In genomic region chr2:84113562-84113961, GRCm38 (mm10) we compare ENCODE assay signal across 30 mouse cellular contexts.
DNase-seq lines count a peak whose midpoint lies in the region; ATAC-seq lines count a peak whose summit lies in the region.
"Had no signal": no experiment of that assay in that cellular context is flagged by ENCODE, and none has a peak within 500 bp of the region (broad histone marks: within the 10 kb centered on the region; RNA-seq: fewer than 3 reads in every experiment).

No protein-coding gene starts in this region.

- no peaks in the 10 kb centered on the region for H3K4me1 ChIP-seq in liver, embryonic 12.5 days
- H3K4me1 ChIP-seq: heart, embryonic 13.5 days; intestine, embryonic 15.5 days; kidney, embryonic 15.5 days; limb, embryonic 12.5 days; midbrain, embryonic 12.5 days; neural tube, embryonic 13.5 days had no signal

- no peaks in the 10 kb centered on the region for H3K9me3 ChIP-seq in liver, embryonic 12.5 days (replicated peaks)
- H3K9me3 ChIP-seq: heart, embryonic 13.5 days; intestine, embryonic 15.5 days; kidney, embryonic 15.5 days; limb, embryonic 12.5 days; midbrain, embryonic 12.5 days; neural tube, embryonic 13.5 days had no signal

- peak; percentile 85 for ATAC-seq in megakaryocyte progenitor cell, adult 5-6 weeks (replicated peaks; ENCODE audit: poor library complexity)
- no peak for ATAC-seq in liver, embryonic 12.5 days
- ATAC-seq: forebrain, embryonic 16.5 days; hindbrain, embryonic 16.5 days; intestine, embryonic 15.5 days; Patski had no signal

- H3K4me3 ChIP-seq in liver, embryonic 12.5 days: no peak overlapping the region
- H3K4me3 ChIP-seq: erythroblast, embryonic 14.5 days; heart, embryonic 13.5 days; intestine, embryonic 15.5 days; kidney, embryonic 15.5 days; left cerebral cortex, adult 2 months; limb, embryonic 12.5 days; megakaryocyte, embryonic 14.5 days; midbrain, embryonic 12.5 days; myocyte; neural tube, embryonic 13.5 days had no signal

- no peak overlapping the region for H3K27ac ChIP-seq in liver, embryonic 12.5 days
- H3K27ac ChIP-seq: heart, embryonic 13.5 days; intestine, embryonic 15.5 days; kidney, embryonic 15.5 days; left cerebral cortex, adult 2 months; limb, embryonic 12.5 days; midbrain, embryonic 12.5 days; neural tube, embryonic 13.5 days; stomach, postnatal 0 days had no signal

- WGBS in liver, embryonic 12.5 days (ENCODE audit: insufficient replicate concordance): 44% methylated on average over 6 of the region's 6 CpGs

- H3K9ac ChIP-seq in liver, embryonic 12.5 days: no peak overlapping the region
- H3K9ac ChIP-seq: heart, embryonic 13.5 days; intestine, embryonic 15.5 days; kidney, embryonic 15.5 days; limb, embryonic 12.5 days; midbrain, embryonic 12.5 days; neural tube, embryonic 13.5 days had no signal

- no peaks in the 10 kb centered on the region for H3K27me3 ChIP-seq in liver, embryonic 12.5 days (replicated peaks)
- H3K27me3 ChIP-seq: heart, embryonic 13.5 days; intestine, embryonic 15.5 days; kidney, embryonic 15.5 days; limb, embryonic 12.5 days; megakaryocyte, embryonic 14.5 days; midbrain, embryonic 12.5 days; neural tube, embryonic 13.5 days had no signal

- DNase-seq in heart, adult 18-20 months: peak; percentile 5 to 31
- DNase-seq in heart, postnatal 4 days: no peak
- DNase-seq in layer of hippocampus, adult 9-10 months (ENCODE audit: low spot score): peak; percentile 2
- DNase-seq in layer of hippocampus, adult 18-20 months (ENCODE audit: low spot score in 2 of 2): no peak
- peak; percentile 11 for DNase-seq in lung, postnatal 25 days (ENCODE audit: low spot score)
- DNase-seq in lung, postnatal 4 days: no peak
- DNase-seq: adrenal gland, postnatal 10 days; cerebellum, adult 11-12 months; cerebellum, postnatal 10 days; gastrocnemius, postnatal 10 days; heart, postnatal 10 days; right cerebral cortex, postnatal 4 days; thymus, adult 18-20 months; thymus, postnatal 36 days had no signal

- H3K4me2 ChIP-seq in liver, embryonic 12.5 days: no peak overlapping the region
- H3K4me2 ChIP-seq: heart, embryonic 13.5 days; intestine, embryonic 15.5 days; kidney, embryonic 15.5 days; limb, embryonic 12.5 days; midbrain, embryonic 12.5 days; neural tube, embryonic 13.5 days had no signal

- H3K36me3 ChIP-seq in liver, embryonic 12.5 days: no peaks in the 10 kb centered on the region
- H3K36me3 ChIP-seq: heart, embryonic 13.5 days; intestine, embryonic 15.5 days; kidney, embryonic 15.5 days; limb, embryonic 12.5 days; midbrain, embryonic 12.5 days; neural tube, embryonic 13.5 days had no signal

Comparison
In these comparisons a context has a peak if more than half of its experiments do, and no peak if none do; other contexts are left out.
1. DNase-seq: peak in heart, adult 18-20 months (2 of 2), layer of hippocampus, adult 9-10 months (single experiment) and lung, postnatal 25 days (single experiment); none in heart, postnatal 4 days (single experiment), layer of hippocampus, adult 18-20 months (0 of 2) and lung, postnatal 4 days (0 of 2).